Mouse (Mus musculus) olfactory bulb, adult 2 months (tissue): ENCODE data around the gene Eps15l1. TPM values are rescaled to one million over a fixed set of nuclear protein-coding genes. Genes with fewer than 3 reads are reported as not detected.

Experiments
- H3K27ac ChIP-seq: fragments of 200-500 bp; 2 replicates; pipeline ENCODE4 v1.5.1; 2012; ENCODE audit warnings: low read depth, low read length; ENCODE audit not compliant: insufficient read depth
- H3K4me1 ChIP-seq: fragments of 200-500 bp; 2 replicates; pipeline ENCODE4 v1.6.1; 2012; ENCODE audit warnings: low read length; ENCODE audit not compliant: control insufficient read depth, insufficient read depth
- H3K4me3 ChIP-seq: fragments of 200-500 bp; 2 replicates; pipeline ENCODE4 v1.5.1; 2012; ENCODE audit warnings: mild to moderate bottlenecking, low read depth, low read length, moderate library complexity; ENCODE audit not compliant: insufficient read depth
- CTCF ChIP-seq: fragments of 200-500 bp; IDR thresholded peaks from 2 replicates; pipeline ENCODE4 v1.5.1; 2012; ENCODE audit warnings: low read depth, mild to moderate bottlenecking, low read length, moderate library complexity; ENCODE audit not compliant: insufficient read depth
- POLR2A ChIP-seq: fragments of 200-500 bp; IDR thresholded peaks from 2 replicates; pipeline ENCODE4 v1.6.1; 2012; ENCODE audit warnings: mild to moderate bottlenecking, low read depth, low read length, moderate library complexity; ENCODE audit not compliant: insufficient read depth
- WGBS: fragments of 180-500 bp; shearing (Covaris S2); methylation state at CpG from one replicate; pipeline ENCODE4 v1.1.7; 2018; 5-methylcytosine and 5-hydroxymethylcytosine counted together
- polyA plus RNA-seq: library from polyadenylated mRNA; stranded (reverse); fragments of >200 nt; gene quantifications from 2 replicates; pipeline ENCODE4 v1.2.4, GENCODE M21; 2012; ENCODE audit warnings: low replicate concordance; ENCODE audit not compliant: missing spikeins, insufficient read depth, insufficient read length

The Eps15l1 gene
- polyA plus RNA-seq, 1 experiment, result 130 TPM

GRCm38 (mm10) chr8:72348956-72349355 lies 72.3 kb downstream of the Eps15l1 start:
- H3K27ac ChIP-seq, result no peak overlapping the region; the same call in 1 of the 2 replicates
- no peak for TF ChIP-seq CTCF
- TF ChIP-seq POLR2A, result no peak
- H3K4me1 ChIP-seq, result peaks cover 8% of the 10 kb centered on the region; the same call in 1 of the 2 replicates
- H3K4me3 ChIP-seq, result no peak overlapping the region
- WGBS, result 83% methylated on average over 1 of the region's 1 CpGs

- 83% methylated on average over 2 of the region's 2 CpGs for WGBS
- H3K4me1 ChIP-seq, result peaks cover 3% of the 10 kb centered on the region; the same call in 1 of the 2 replicates
- TF ChIP-seq POLR2A (no peak), CTCF (no peak)
- H3K27ac ChIP-seq, result no peak overlapping the region
- no peak overlapping the region for H3K4me3 ChIP-seq
Measured at GRCm38 (mm10) chr8:72348114-72348513, 73.1 kb downstream of the Eps15l1 start.

- 69% methylated on average over 1 of the region's 1 CpGs for WGBS
- no peak overlapping the region for H3K27ac ChIP-seq
- TF ChIP-seq POLR2A, result no peak
- no peak for TF ChIP-seq CTCF
- no peak overlapping the region for H3K4me3 ChIP-seq
- peaks cover 3% of the 10 kb centered on the region; the same call in 1 of the 2 replicates for H3K4me1 ChIP-seq
Measured at GRCm38 (mm10) chr8:72347553-72347952, 73.7 kb downstream of the Eps15l1 start.

GRCm38 (mm10) chr8:72343725-72344124 lies 77.5 kb downstream of the Eps15l1 start:
- TF ChIP-seq POLR2A (no peak), CTCF (no peak)
- H3K4me3 ChIP-seq, result no peak overlapping the region
- no peak overlapping the region for H3K27ac ChIP-seq
- WGBS, result 61% methylated on average over 4 of the region's 4 CpGs
- no peaks in the 10 kb centered on the region for H3K4me1 ChIP-seq

GRCm38 (mm10) chr8:72342556-72343300 lies 78.5 kb downstream of the Eps15l1 start:
- no peak for TF ChIP-seq POLR2A
- TF ChIP-seq CTCF, result no peak
- 95% methylated on average over 5 of the region's 5 CpGs for WGBS
- Histone ChIP-seq H3K4me1 (no peaks in the 10 kb centered on the region), H3K27ac (no peak overlapping the region), H3K4me3 (no peak overlapping the region)

GRCm38 (mm10) chr8:72337034-72337433 lies 84.2 kb downstream of the Eps15l1 start:
- no peaks in the 10 kb centered on the region for H3K4me1 ChIP-seq
- TF ChIP-seq CTCF (no peak), POLR2A (no peak)
- 0 out of 2 replicates have a peak overlapping the region, but pooled peaks have one; percentile 2 for H3K27ac ChIP-seq
- H3K4me3 ChIP-seq, result no peak overlapping the region

GRCm38 (mm10) chr8:72336273-72336672 lies 85.0 kb downstream of the Eps15l1 start:
- no peaks in the 10 kb centered on the region for H3K4me1 ChIP-seq
- no peak overlapping the region for H3K4me3 ChIP-seq
- no peak overlapping the region for H3K27ac ChIP-seq
- TF ChIP-seq POLR2A, result no peak
- no peak for TF ChIP-seq CTCF
- 76% methylated on average over 2 of the region's 2 CpGs for WGBS

GRCm38 (mm10) chr8:72334144-72334641 lies 87.1 kb downstream of the Eps15l1 start:
- Histone ChIP-seq H3K4me3 (no peak overlapping the region), H3K27ac (no peak overlapping the region), H3K4me1 (no peaks in the 10 kb centered on the region)
- no peak for TF ChIP-seq CTCF
- TF ChIP-seq POLR2A, result no peak
- WGBS, result 48% methylated on average over 4 of the region's 4 CpGs

GRCm38 (mm10) chr8:72333429-72334143 lies 87.7 kb downstream of the Eps15l1 start:
- 39% methylated on average over 3 of the region's 3 CpGs for WGBS
- no peak overlapping the region for H3K27ac ChIP-seq
- H3K4me3 ChIP-seq, result no peak overlapping the region
- TF ChIP-seq POLR2A (no peak), CTCF (no peak)
- H3K4me1 ChIP-seq, result no peaks in the 10 kb centered on the region
